Mouse (Mus musculus): ENCODE data around the gene Ctdsp2.

The Ctdsp2 gene

GRCm38 (mm10) chr10:126962966-126963330 lies 15.6 kb upstream of the Ctdsp2 start:
- DNase-seq (ENCODE audit: low spot score in 2 of 2), result no peak

- DNase-seq (ENCODE audit: low spot score in 2 of 2), result no peak
Observed at GRCm38 (mm10) chr10:126963821-126964220, 14.7 kb upstream of the Ctdsp2 start.

DNA sequence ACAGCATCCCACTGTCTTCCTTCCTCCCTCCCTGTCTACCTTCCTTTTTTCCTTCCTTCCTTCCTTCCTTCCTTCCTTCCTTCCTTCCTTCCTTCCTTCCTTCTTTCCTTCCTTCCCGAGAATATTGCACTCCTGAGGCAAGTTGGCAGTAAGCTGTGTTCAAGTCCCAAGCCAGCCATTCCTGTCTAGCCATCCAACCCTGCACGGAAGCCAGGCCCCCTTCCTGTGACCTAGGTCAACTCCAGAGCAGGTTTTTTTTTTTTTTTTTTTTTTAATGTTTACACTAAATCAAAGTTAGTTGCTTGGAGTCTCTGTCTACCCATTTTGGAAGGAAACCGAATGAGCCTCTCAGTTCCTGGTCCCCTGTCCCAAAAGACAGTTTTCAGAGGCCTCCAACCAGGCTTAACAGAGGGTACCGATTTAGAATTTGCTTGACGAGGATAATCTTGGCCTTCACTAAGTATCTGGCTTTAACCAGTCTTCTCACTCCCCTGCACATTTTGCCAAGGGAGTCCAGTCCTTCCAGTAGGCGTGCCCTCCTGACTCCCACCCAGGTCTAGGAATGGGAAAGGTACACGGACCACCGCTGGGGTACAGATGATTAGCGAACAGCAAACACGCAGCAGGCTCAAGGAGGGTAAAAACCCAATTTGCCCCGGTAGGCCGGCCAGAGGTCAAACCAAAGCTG lies 7.0 kb upstream of the Ctdsp2 start:
- no peak for DNase-seq (ENCODE audit: low spot score in 2 of 2)

DNA sequence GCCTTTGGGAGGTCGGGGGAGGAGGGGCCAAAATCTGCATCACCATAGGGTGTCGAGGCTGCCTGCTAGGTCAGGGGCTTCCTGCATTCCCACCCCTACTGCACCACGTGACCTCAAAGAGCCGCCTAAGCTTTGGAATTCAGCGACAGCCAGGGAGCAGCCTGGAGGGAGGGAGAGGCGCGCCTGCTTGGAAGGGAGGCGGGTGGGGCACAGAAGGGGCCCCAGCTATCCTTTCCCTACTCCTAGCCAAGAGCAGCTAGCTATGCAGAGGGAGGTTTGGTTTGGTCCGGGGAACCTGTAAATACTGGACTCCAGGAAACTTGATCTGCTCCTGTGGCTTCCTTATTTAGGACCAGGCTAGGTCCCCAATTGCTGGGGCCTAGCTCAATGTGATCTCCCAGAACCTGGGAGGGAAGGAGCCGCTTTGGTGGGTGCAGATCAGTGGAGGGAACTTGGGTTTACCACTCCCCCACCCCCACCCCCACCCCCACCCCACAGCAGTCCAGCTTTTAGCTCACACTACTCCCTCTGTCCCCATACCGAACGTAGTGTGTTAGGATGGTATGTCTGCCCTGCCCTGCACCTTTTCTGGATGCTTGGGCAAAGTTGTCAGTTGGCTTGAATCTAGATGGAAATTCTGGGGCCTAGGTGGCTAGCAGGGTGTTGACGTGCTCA lies 6.3 kb upstream of the Ctdsp2 start:
- DNase-seq (ENCODE audit: low spot score in 2 of 2), result no peak

- DNase-seq (ENCODE audit: low spot score in 2 of 2), result no peak
Observed at GRCm38 (mm10) chr10:126972988-126973387, 5.5 kb upstream of the Ctdsp2 start.

DNA sequence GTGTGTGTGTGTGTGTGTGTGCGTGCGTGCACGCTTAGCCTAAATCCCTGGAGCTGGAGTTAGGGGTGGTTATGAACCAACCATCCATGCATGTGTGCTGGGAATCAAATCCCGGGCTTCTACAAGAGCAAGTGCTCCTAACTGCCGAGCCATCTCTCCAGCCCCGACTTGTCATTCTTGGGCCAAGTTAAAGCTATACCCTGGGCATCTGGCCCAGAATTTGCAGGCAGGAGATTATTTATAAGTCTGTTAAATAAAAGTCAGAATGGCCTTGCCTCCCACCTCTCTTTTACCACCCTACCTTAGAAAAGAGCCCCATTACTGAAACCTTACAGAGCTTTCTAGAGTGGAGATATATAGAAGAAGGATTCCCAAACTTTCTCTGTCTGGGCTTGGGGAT lies 2.8 kb upstream of the Ctdsp2 start:
- no peak for DNase-seq (ENCODE audit: low spot score in 2 of 2)

DNA sequence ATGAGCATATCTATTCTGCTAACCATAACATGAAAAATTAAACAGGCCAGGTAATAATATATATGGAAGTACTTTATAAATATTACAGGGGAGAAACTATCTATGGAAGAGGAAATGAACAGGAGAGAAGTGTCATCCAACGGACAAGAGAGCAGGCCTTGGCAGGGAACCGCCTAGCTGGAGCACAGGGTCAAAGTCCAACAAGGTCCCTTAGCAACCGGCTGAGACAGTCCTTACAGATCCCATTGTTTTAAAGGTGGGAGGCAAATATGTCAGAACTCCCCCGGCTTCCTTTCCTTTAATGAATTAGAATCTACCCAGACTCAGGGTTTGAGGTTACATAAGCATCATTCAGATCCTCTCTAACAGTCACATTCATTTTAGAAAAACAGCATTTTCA lies 1.4 kb upstream of the Ctdsp2 start:
- DNase-seq (ENCODE audit: low spot score in 2 of 2), result no peak

GRCm38 (mm10) chr10:126979121-126979635 lies 661 bp downstream of the Ctdsp2 start:
- no peak for DNase-seq (ENCODE audit: low spot score in 2 of 2)

DNA sequence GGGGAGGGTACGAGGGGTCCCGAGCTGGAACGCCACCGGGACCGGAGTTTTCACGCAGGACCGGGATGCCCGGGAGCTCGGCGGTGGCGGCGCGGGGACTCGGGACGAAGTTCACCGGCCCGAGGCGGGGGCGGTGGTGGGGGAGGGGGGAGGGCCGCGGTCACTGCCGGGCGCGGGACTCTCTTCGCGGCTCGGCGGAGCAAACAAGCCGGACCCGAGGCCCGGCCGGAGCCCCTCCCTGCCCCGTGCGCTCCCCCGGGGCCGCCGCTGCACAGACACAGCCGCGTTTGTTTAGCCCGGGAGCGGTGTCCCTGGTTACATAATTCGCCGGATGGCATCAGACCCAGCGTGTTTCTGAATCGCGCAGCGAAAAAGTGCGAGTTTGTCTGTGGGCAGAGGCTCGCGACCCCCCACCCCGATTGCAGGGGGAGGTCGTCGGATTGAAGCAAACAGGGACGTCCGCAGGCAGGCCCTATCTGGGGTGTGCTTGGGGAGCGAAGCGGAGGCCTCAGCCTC lies 1.2 kb downstream of the Ctdsp2 start:
- peak; percentile 46 to 55 for DNase-seq (ENCODE audit: low spot score in 2 of 2)

- peak in 1 of 2 experiments; percentile 42 for DNase-seq (ENCODE audit: low spot score in 2 of 2)
Observed at GRCm38 (mm10) chr10:126980221-126980932, 1.9 kb downstream of the Ctdsp2 start.

- no peak for DNase-seq (ENCODE audit: low spot score in 2 of 2)
Observed at GRCm38 (mm10) chr10:126980933-126981530, 2.5 kb downstream of the Ctdsp2 start.

DNA sequence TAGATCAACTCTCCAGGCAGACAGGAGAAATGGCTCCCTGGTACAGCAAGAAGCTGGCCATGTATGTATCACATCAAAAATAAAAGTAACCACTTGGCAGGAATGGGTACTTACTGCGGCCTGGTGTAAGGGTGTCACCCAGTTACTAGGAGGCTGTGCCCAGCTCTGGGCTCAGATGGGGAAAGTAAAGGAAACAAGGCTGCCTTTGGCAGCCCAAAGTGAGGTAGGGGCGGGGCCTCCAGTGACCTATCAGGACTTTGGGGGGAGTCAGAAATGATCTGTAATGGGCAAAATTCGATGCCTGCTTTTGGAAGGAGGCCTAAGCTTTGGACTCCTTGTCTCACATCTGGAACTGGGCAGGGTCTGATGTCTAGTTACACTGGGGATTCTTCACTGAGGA lies 3.2 kb downstream of the Ctdsp2 start:
- DNase-seq (ENCODE audit: low spot score in 2 of 2), result no peak

- no peak for DNase-seq (ENCODE audit: low spot score in 2 of 2)
Observed at GRCm38 (mm10) chr10:126983193-126983725, 4.7 kb downstream of the Ctdsp2 start.

- no peak for DNase-seq (ENCODE audit: low spot score in 2 of 2)
Observed at GRCm38 (mm10) chr10:126984189-126985004, 5.9 kb downstream of the Ctdsp2 start.

DNA sequence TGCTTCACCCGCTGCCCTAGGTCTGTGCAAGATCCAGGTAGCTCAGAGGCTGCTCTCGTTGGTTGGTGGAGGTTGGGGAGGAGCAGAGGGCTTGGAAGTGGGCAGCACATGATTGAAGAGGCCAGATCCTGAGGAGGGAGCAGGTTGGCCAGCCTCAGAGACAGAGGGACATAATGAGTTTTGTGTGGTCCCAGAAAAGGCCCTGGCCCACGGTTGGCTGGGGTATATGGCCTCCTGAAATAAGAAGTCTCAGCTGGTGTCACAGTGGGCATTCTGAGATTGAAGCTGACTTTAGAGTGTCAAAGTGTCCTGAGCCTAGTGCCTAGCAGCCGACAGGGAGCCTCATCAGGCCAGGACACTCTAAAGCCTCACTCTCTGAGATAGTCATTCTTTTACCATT lies 6.6 kb downstream of the Ctdsp2 start:
- DNase-seq (ENCODE audit: low spot score in 2 of 2), result no peak

DNA sequence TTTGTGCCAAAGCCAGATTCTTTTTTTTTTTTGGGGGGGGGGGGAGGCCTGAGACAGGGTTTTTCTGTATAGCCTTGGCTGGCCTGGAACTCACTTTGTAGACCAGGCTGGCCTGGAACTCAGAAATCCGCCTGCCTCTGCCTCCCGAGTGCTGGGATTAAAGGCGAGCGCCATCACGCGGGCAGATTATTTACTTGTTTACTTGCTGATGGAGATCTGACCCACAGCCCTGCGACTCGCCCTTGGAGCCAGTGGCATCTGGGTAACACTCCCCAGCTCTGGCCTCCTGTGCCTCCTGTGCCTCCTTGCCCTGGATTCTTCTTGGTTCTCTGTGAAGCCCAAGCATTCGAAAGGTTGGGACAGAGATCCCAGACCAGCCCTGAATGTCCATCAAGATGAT lies 7.1 kb downstream of the Ctdsp2 start:
- no peak for DNase-seq (ENCODE audit: low spot score in 2 of 2)

- DNase-seq (ENCODE audit: low spot score in 2 of 2), result peak; percentile 47 to 54
Observed at GRCm38 (mm10) chr10:126986541-126986961, 8.0 kb downstream of the Ctdsp2 start.

GRCm38 (mm10) chr10:126987183-126988118 lies 8.9 kb downstream of the Ctdsp2 start:
- no peak for DNase-seq (ENCODE audit: low spot score in 2 of 2)

- no peak for DNase-seq (ENCODE audit: low spot score in 2 of 2)
Observed at GRCm38 (mm10) chr10:126988513-126989165, 10.1 kb downstream of the Ctdsp2 start.
